Mouse (Mus musculus): Measurements from ENCODE around the gene Ccdc106.

GRCm38 (mm10) chr7:5086921-5087440 is 66.6 kb downstream of the Ccdc106 start:
- TF ChIP-seq POLR2A (IDR thresholded peaks at IDR 0.05; ENCODE audit: insufficient read depth, low read depth, low read length) (no peak), CTCF (IDR thresholded peaks at IDR 0.05; ENCODE audit: insufficient read depth, low read depth, low read length) (no peak)
